Mouse (Mus musculus) hindbrain, embryonic 13.5 days (tissue): ENCODE measurements around the gene N4bp3. TPM values are rescaled to one million over a fixed set of nuclear protein-coding genes. Genes with fewer than 3 reads are reported as not detected.
A peak's percentile ranks its signal among the peaks of the same experiment; 100 is the strongest.
"Not testable (repeated sequence)": the region's sequence is repeated elsewhere in the genome, so short reads cannot be mapped to it uniquely, and the experiment has no call there.

Source experiments
- ATAC-seq: fragments of 200-750 bp; cut with Nextera tagmentation; 2 replicates; pipeline ENCODE4 v1.8.0; 2017; ENCODE audit warnings: moderate TSS enrichment; ENCODE audit not compliant: low FRiP score
- H3K27ac ChIP-seq: fragments of 300-500 bp; sonication (generic); 2 replicates; pipeline ENCODE4 v1.5.1; 2015; ENCODE audit warnings: inconsistent platforms, mild to moderate bottlenecking, moderate library complexity
- H3K27me3 ChIP-seq: fragments of 300-500 bp; sonication (generic); 2 replicates; pipeline ENCODE4 v1.6.1; 2015; ENCODE audit warnings: mild to moderate bottlenecking, inconsistent platforms
- H3K36me3 ChIP-seq: fragments of 300-500 bp; sonication (generic); 2 replicates; pipeline ENCODE4 v1.6.1; 2015; ENCODE audit warnings: mild to moderate bottlenecking, inconsistent platforms
- H3K4me1 ChIP-seq: fragments of 300-500 bp; sonication (generic); replicated peaks from 2 replicates; pipeline ENCODE4 v1.6.1; 2015; ENCODE audit warnings: inconsistent platforms
- H3K4me2 ChIP-seq: fragments of 300-500 bp; sonication (generic); 2 replicates; pipeline ENCODE4 v1.6.1; 2015; ENCODE audit warnings: inconsistent platforms, mild to moderate bottlenecking, moderate library complexity
- H3K4me3 ChIP-seq: fragments of 300-500 bp; sonication (generic); 2 replicates; pipeline ENCODE4 v1.5.1; 2015; ENCODE audit warnings: mild to moderate bottlenecking, inconsistent platforms
- H3K9ac ChIP-seq: fragments of 300-500 bp; sonication (generic); 2 replicates; pipeline ENCODE4 v1.6.1; 2015; ENCODE audit warnings: mild to moderate bottlenecking, inconsistent platforms
- H3K9me3 ChIP-seq: fragments of 300-500 bp; sonication (generic); 2 replicates; pipeline ENCODE4 v1.6.1; 2016; ENCODE audit warnings: inconsistent platforms
- WGBS: fragments of 180-500 bp; shearing (Covaris S2); methylation state at CpG from one replicate; pipeline ENCODE4 v1.1.7; 2015; 5-methylcytosine and 5-hydroxymethylcytosine counted together
- polyA plus RNA-seq: library from polyadenylated mRNA; unstranded; fragments of >200 nt; fragmentation: Nextera tagmentation; extraction: Ambion mirVana; gene quantifications from 2 replicates; pipeline ENCODE4 v1.2.1, GENCODE M21; 2015

N4bp3 gene
- polyA plus RNA-seq, 1 experiment from 2014 or later: 14.1 TPM

DNA sequence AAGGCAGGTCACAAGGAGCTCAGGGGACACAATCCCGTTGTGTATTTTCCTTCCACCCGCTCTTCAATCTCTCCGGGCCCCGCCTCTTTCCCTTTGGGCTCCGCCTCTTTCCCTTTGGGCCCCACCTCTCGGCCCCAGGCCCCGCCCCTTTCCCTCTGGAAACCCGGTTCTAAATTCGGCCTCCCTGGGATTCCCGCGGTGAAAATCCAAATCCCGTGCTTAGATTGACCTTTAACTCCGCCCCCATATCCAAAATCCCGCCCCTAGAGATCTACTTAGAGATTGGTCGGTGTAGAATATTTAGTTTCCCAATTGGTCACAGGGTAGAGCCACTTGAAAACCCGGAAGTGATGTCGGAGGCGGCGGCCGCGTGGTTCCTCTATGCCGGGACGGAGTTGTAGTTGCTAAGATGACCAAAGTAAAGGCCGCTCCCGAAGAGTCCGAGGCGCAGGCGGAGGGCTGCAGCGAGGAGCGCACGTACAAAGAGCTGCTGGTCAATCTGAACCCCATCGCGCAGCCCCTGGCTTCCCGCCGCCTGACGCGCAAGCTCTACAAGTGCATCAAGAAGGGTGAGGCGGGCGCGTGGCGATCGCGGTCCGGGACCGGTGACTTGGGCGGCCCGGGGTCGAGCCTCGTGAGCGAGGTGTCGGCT, 31.1 kb downstream of the N4bp3 start, which contains the start of gene Nhp2:
TSS of gene Nhp2 (plus strand) at position 327 of the 652 bp plus-strand sequence.
- peak within 1 kb of the TSS; percentile 61; the same call in 1 of the 2 replicates for H3K27ac ChIP-seq
- H3K4me1 ChIP-seq: peaks cover 37% of the 10 kb centered on the region
- H3K4me2 ChIP-seq: peak within 1 kb of the TSS; percentile 76
- H3K36me3 ChIP-seq: peaks cover 32% of the 10 kb centered on the region
- no peaks in the 10 kb centered on the region for H3K9me3 ChIP-seq
- H3K4me3 ChIP-seq: peak within 1 kb of the TSS; percentile 81
- peak within 1 kb of the TSS; percentile 79 for H3K9ac ChIP-seq
- under 1% methylated on average over 51 of the region's 51 CpGs for WGBS
- no peaks in the 10 kb centered on the region for H3K27me3 ChIP-seq
- ATAC-seq: peak; percentile 93

- Histone ChIP-seq H3K4me3 (peak overlapping the region; percentile 81), H3K9ac (peak overlapping the region; percentile 46; the same call in 1 of the 2 replicates), H3K27ac (peak overlapping the region; percentile 13; the same call in 1 of the 2 replicates), H3K9me3 (no peaks in the 10 kb centered on the region), H3K36me3 (peaks cover 26% of the 10 kb centered on the region), H3K4me1 (peaks cover 38% of the 10 kb centered on the region), H3K27me3 (no peaks in the 10 kb centered on the region), H3K4me2 (peak overlapping the region; percentile 76)
- peak; percentile 66 for ATAC-seq
- 59% methylated on average over 8 of the region's 8 CpGs for WGBS
Observed at GRCm38 (mm10) chr11:51618894-51619408, 31.7 kb downstream of the N4bp3 start.

- Histone ChIP-seq H3K36me3 (peaks cover 13% of the 10 kb centered on the region), H3K9me3 (no peaks in the 10 kb centered on the region), H3K9ac (no peak overlapping the region), H3K27me3 (no peaks in the 10 kb centered on the region), H3K4me1 (peaks cover 38% of the 10 kb centered on the region), H3K4me2 (no peak overlapping the region), H3K4me3 (no peak overlapping the region), H3K27ac (no peak overlapping the region)
- ATAC-seq: no peak
- WGBS: 3% methylated on average over 4 of the region's 4 CpGs
Observed at GRCm38 (mm10) chr11:51617693-51618092, 32.9 kb downstream of the N4bp3 start.

DNA sequence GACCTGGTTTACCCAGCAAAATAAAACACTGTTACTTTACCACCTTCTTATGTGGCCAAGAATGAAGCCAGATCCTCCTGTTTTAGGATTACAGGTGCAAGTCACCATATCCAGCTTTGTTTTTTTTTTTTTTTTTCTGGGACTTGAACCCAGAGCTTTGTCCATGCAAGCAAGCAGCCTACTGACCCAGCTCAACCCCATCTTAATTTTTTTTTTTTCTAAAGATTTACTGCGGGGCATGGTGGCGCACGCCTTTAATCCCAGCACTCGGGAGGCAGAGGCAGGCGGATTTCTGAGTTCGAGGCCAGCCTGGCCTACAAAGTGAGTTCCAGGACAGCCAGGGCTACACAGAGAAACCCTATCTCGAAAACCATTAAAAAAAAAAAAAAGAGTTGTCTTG, 34.5 kb downstream of the N4bp3 start:
- peaks cover 29% of the 10 kb centered on the region for H3K4me1 ChIP-seq
- not testable (repeated sequence) for H3K27ac ChIP-seq, ATAC-seq, H3K9me3 ChIP-seq, H3K36me3 ChIP-seq, H3K27me3 ChIP-seq, H3K9ac ChIP-seq
- peak overlapping the region; percentile 32; the same call in 1 of the 2 replicates for H3K4me3 ChIP-seq
- 92% methylated on average over 7 of the region's 7 CpGs for WGBS
- peak overlapping the region; percentile 57 for H3K4me2 ChIP-seq

DNA sequence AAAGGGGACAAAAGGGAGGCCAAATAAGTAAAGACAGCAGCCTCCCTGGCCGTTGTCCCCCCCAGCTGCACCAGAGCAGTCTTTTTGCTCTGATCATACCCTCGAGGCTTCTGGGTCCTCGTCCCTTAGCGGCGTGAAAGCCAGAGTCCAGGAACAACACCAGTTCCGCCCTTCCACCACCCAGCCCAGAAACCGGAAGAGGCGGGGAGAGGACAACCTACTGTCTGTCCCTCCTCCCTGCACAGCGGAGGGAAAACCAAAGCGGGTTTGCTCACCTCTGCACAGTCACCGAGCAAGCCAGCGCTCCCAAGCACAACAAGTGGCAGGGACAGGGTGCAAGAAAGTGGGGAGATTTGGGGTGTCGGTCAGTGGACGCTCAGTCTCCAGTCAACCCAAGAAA, 35.0 kb downstream of the N4bp3 start:
- Histone ChIP-seq H3K36me3 (no peaks in the 10 kb centered on the region), H3K4me3 (peak overlapping the region; percentile 32), H3K4me1 (peaks cover 24% of the 10 kb centered on the region), H3K27me3 (no peaks in the 10 kb centered on the region), H3K9me3 (no peaks in the 10 kb centered on the region), H3K4me2 (peak overlapping the region; percentile 57), H3K27ac (no peak overlapping the region), H3K9ac (peak overlapping the region; percentile 66)
- WGBS: 4% methylated on average over 14 of the region's 14 CpGs
- ATAC-seq: no peak

GRCm38 (mm10) chr11:51615129-51615528, 35.5 kb downstream of the N4bp3 start:
- Histone ChIP-seq H3K4me1 (peaks cover 19% of the 10 kb centered on the region), H3K36me3 (no peaks in the 10 kb centered on the region), H3K4me2 (peak overlapping the region; percentile 57), H3K9ac (peak overlapping the region; percentile 66), H3K9me3 (no peaks in the 10 kb centered on the region), H3K27ac (no peak overlapping the region), H3K4me3 (peak overlapping the region; percentile 32), H3K27me3 (no peaks in the 10 kb centered on the region)
- WGBS: 57% methylated on average over 7 of the region's 7 CpGs
- no peak for ATAC-seq

GRCm38 (mm10) chr11:51614256-51614655, 36.4 kb downstream of the N4bp3 start:
- ATAC-seq: no peak
- peaks cover 16% of the 10 kb centered on the region for H3K4me1 ChIP-seq
- H3K9me3 ChIP-seq: no peaks in the 10 kb centered on the region
- no peaks in the 10 kb centered on the region for H3K36me3 ChIP-seq
- H3K4me2 ChIP-seq: no peak overlapping the region
- 84% methylated on average over 8 of the region's 8 CpGs for WGBS
- no peak overlapping the region for H3K27ac ChIP-seq
- no peak overlapping the region for H3K4me3 ChIP-seq
- H3K27me3 ChIP-seq: no peaks in the 10 kb centered on the region
- H3K9ac ChIP-seq: no peak overlapping the region

DNA sequence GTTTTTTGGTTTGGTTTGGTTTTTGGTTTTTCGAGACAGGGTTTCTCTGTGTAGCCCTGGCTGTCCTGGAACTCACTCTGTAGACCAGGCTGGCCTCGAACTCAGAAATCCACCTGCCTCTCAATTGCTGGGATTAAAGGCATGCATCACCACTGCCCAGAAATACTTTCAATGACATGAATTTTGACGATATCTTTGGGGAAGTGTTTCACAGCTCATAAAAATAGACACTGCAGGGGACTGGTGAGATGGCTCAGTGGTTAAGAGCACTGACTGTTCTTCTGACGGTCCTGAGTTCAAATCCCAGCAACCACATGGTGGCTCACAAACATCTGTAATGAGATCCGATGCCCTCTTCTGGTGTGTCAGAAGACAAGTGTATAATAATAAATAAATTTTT, 40.7 kb downstream of the N4bp3 start:
- not testable (repeated sequence) for ATAC-seq, H3K9ac ChIP-seq, H3K4me3 ChIP-seq, H3K36me3 ChIP-seq, H3K9me3 ChIP-seq, H3K4me2 ChIP-seq, H3K27ac ChIP-seq, H3K27me3 ChIP-seq
- peaks cover 16% of the 10 kb centered on the region for H3K4me1 ChIP-seq
- 94% methylated on average over 5 of the region's 5 CpGs for WGBS

- Histone ChIP-seq H3K9me3 (no peaks in the 10 kb centered on the region), H3K27me3 (no peaks in the 10 kb centered on the region), H3K4me2 (no peak overlapping the region), H3K27ac (no peak overlapping the region), H3K36me3 (peaks cover 9% of the 10 kb centered on the region), H3K4me1 (peaks cover 18% of the 10 kb centered on the region), H3K9ac (no peak overlapping the region), H3K4me3 (no peak overlapping the region)
- 76% methylated on average over 3 of the region's 3 CpGs for WGBS
- ATAC-seq: no peak
Observed at GRCm38 (mm10) chr11:51609266-51609909, 41.3 kb downstream of the N4bp3 start.

- Histone ChIP-seq H3K9me3 (no peaks in the 10 kb centered on the region), H3K4me2 (peak overlapping the region; percentile 82), H3K9ac (peak overlapping the region; percentile 83), H3K4me3 (peak overlapping the region; percentile 96), H3K27me3 (no peaks in the 10 kb centered on the region), H3K4me1 (peaks cover 40% of the 10 kb centered on the region), H3K27ac (peak overlapping the region; percentile 97), H3K36me3 (peaks cover 31% of the 10 kb centered on the region)
- 10% methylated on average over 15 of the region's 15 CpGs for WGBS
- ATAC-seq: peak; percentile 73
Observed at GRCm38 (mm10) chr11:51607096-51607738, 43.4 kb downstream of the N4bp3 start.

DNA sequence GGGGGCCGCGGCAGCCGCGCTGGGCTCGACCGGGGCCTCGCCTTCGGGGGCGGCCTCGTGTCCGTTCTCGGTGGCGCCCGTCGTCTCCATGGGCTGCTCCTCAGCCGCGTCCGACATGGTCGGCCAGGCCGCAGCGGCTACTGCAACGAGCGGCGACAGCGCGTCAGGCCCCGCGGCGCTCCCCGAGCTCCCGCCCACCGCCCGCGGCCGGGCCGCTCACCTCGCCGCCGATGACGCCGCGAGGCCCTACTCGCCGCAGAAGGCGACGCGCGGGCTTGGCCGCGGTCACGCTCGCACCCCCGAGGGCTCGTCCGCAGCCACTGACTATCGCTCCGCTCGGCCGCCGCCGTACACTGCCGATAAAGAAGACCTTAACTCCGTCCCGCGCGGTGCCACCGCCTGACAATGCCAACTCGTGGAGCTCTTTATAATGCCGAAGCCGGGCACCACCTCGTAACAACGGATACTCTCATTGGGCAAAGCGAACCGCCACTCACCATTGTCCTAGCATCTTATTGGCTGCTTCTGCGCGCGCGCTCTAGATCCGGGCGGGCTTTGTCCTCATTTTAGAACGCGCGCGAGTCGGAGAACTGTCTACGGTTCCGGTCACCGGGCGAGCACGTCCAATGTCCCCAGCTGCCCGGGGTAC, 44.1 kb downstream of the N4bp3 start, which contains the start of gene Hnrnpab:
TSS of gene Hnrnpab (minus strand) at position 401 of the 649 bp plus-strand sequence.
- peak; percentile 95 for ATAC-seq

More for the DNA sequence above, 44.1 kb downstream of the N4bp3 start, which contains the start of gene Hnrnpab:
- Histone ChIP-seq H3K9me3 (no peaks in the 10 kb centered on the region), H3K4me2 (peak within 1 kb of the TSS; percentile 95), H3K36me3 (peaks cover 37% of the 10 kb centered on the region), H3K4me1 (peaks cover 46% of the 10 kb centered on the region), H3K9ac (peak within 1 kb of the TSS; percentile 99), H3K27ac (peak within 1 kb of the TSS; percentile 97), H3K4me3 (peak within 1 kb of the TSS; percentile 96), H3K27me3 (no peaks in the 10 kb centered on the region)
- under 1% methylated on average over 83 of the region's 91 CpGs for WGBS
